Mouse (Mus musculus): ENCODE results near the gene Tmem33. TPM values are rescaled to one million over a fixed set of nuclear protein-coding genes. Genes with fewer than 3 reads are reported as not detected.
A peak's percentile ranks its signal among the peaks of the same experiment; 100 is the strongest.

The Tmem33 gene
- 82.9 and 83.1 TPM in 2 replicates for polyA plus RNA-seq (2015; fragmentation: Nextera tagmentation; extraction: Ambion mirVana)

DNA sequence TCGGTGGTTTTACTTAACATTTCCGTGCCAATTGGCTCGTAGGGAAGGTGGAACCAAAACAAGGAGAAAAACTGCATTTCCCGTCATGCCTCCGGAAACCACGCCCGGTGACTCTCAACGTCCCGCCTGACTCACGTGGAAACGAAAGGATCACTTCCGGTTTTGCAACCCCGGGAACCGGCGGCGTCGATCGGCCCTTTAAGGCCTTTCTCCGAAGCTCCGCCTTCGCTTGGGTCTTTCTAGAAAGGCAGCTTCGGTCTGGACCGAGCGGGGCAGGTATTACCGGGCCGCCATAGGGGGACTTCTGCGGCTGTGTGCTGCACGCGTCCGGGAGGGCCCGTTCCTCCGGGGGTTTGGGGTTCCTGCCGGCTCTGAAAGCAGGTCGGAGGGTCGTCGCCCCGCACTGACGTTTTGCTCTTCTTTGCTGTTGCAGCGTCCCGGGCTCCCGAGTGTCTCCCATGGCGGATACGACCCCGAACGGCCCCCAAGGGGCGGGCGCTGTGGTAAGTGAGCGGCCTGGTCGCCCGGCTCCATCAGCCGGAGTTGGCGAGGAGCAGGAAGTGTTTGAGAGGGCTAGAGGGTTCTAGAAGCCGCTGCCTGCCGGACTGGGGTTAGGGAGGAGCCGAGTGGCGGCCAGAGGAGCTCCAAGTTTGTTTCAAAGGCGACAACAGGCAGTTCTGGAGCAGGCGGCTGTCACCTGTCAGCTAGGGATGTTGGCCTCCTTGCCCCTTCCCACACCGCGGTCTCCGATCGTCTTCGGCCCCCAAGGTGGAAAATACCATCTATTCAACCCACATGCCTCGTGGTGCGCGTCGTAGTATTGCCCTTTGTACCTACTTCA is at the start of gene Tmem33:
TSS of gene Tmem33 (plus strand) at position 35 of the 841 bp plus-strand sequence.
- WGBS, result under 1% methylated on average over 67 of the region's 67 CpGs
- Histone ChIP-seq H3K9me3 (ENCODE audit: control insufficient read depth, low read length) (no peaks in the 10 kb centered on the region), H3K4me3 (replicated peaks; ENCODE audit: low read length) (peak within 1 kb of the TSS; percentile 99), H3K36me3 (ENCODE audit: control insufficient read depth, insufficient read depth) (peaks cover 12% of the 10 kb centered on the region), H3K4me1 (replicated peaks; ENCODE audit: control insufficient read depth, insufficient read depth, low read length) (peaks cover 15% of the 10 kb centered on the region), H3K9ac (replicated peaks; ENCODE audit: low read depth, low read length) (peak within 1 kb of the TSS; percentile 90), H3K4me2 (ENCODE audit: low read length) (peak within 1 kb of the TSS; percentile 83), H3K27me3 (replicated peaks; ENCODE audit: control insufficient read depth, insufficient read depth, low read length) (no peaks in the 10 kb centered on the region), H3K27ac (ENCODE audit: low read length) (peak within 1 kb of the TSS; percentile 94)
- ATAC-seq, result peak; percentile 92

DNA sequence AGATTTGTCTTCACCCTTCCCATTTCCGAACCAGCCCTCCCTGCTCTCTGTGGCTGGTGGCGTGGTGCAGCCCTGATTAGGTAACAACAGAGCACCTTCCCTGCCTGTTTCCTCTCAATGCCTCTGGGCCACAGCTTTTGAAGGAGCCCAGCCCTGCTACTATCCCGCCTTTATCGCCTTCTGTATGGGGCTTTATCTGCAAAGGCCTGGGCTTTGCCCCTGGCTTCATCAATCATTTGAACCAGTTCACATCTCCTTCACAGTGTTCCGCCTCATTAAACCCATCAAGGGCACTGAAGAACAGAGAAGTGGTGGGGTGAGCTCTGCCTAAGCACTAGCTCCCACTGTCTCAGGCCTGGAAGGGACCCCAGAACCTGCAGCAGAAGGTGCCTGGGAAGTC is 47.2 kb upstream of the Tmem33 start:
- Histone ChIP-seq H3K9ac (replicated peaks; ENCODE audit: low read depth, low read length) (no peak overlapping the region), H3K4me3 (replicated peaks; ENCODE audit: low read length) (no peak overlapping the region), H3K4me2 (ENCODE audit: low read length) (no peak overlapping the region), H3K27me3 (replicated peaks; ENCODE audit: control insufficient read depth, insufficient read depth, low read length) (peaks cover 37% of the 10 kb centered on the region), H3K4me1 (replicated peaks; ENCODE audit: control insufficient read depth, insufficient read depth, low read length) (peaks cover 16% of the 10 kb centered on the region), H3K36me3 (ENCODE audit: control insufficient read depth, insufficient read depth) (no peaks in the 10 kb centered on the region), H3K27ac (ENCODE audit: low read length) (no peak overlapping the region), H3K9me3 (ENCODE audit: control insufficient read depth, low read length) (no peaks in the 10 kb centered on the region)
- WGBS, result 19% methylated on average over 5 of the region's 5 CpGs
- ATAC-seq, result no peak

DNA sequence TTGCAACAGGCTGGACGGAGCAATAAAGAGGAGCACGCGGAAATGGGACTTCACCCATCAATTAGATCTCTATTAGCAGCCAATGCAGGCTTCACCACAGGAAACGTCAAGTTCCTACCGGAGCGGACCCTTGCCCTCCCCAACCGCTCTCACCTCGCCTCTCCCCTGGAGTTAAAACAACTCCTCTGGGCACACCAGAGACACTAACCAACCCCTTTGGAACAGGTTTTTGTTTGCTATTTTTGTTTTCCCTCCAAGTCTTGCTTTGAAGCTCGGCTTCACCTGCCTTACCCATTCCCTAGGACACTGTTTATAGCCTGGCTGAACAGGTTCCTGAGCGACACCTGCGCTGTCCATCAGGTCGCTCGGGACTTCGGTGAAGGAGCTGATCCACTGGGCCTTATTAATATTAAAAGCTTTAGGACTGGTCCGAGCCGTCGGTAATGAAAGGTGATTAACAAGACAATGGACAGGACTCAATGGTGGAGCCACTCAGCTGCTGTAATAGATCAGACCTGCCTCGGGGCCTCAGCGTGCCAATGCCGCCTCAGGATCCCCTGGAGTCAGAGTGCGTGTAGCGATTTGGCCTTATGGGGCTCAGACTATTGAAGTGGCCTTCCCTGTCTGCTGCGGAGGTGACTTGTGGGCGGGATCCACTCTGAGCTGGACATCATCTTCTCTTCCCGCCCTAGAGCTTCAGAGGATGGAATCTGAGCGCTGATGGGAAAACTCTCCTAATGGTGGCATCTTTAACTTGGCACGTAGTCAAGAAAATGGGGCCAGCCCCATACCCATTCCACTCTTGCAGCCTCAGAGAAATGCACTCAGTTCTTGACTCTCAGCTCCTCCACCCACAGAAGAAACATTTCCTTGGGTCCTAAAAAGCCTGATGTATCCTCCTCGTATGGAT is 45.0 kb upstream of the Tmem33 start:
- Histone ChIP-seq H3K27me3 (replicated peaks; ENCODE audit: control insufficient read depth, insufficient read depth, low read length) (peaks cover 57% of the 10 kb centered on the region), H3K4me2 (ENCODE audit: low read length) (peak overlapping the region; percentile 55), H3K4me1 (replicated peaks; ENCODE audit: control insufficient read depth, insufficient read depth, low read length) (peaks cover 16% of the 10 kb centered on the region), H3K27ac (ENCODE audit: low read length) (no peak overlapping the region), H3K4me3 (replicated peaks; ENCODE audit: low read length) (peak overlapping the region; percentile 34), H3K9ac (replicated peaks; ENCODE audit: low read depth, low read length) (no peak overlapping the region), H3K36me3 (ENCODE audit: control insufficient read depth, insufficient read depth) (no peaks in the 10 kb centered on the region), H3K9me3 (ENCODE audit: control insufficient read depth, low read length) (no peaks in the 10 kb centered on the region)
- no peak for ATAC-seq
- WGBS, result 5% methylated on average over 28 of the region's 28 CpGs

DNA sequence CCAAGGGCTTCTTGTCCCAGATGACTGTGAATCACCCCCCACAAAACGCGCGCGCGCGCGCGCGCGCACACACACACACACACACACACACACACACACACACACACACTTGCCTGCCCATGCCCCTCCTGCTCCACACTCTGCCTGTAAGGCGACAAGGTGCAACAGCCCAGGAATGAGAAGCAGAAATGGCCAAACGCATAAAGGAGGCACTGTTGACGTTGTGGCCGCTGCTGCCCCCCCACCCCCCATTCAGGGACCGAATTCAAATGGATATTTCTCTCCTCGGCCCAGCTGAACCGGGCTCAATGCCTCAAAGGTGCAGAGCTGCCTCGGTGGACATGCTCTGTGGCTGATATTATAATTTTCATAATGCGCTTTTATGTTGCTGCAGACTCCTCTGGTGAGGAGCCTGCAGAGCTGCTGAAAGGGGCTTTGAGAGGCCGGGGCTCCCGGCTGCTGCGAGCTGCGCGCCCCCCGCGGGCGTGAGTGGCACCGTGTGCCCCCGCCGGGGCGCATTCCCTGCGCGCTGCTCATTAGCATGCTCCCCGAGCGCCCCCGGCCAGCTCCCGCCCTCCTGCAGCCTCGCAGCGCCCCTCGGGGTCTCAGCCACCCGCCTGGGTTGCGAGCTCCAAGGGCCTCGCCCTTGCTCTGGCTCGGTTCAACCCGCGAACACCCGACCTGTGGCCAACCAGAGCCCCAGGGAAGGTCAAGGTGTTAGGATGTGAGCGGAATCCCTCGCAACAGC is 44.2 kb upstream of the Tmem33 start:
- Histone ChIP-seq H3K4me3 (replicated peaks; ENCODE audit: low read length) (peak overlapping the region; percentile 34), H3K36me3 (ENCODE audit: control insufficient read depth, insufficient read depth) (no peaks in the 10 kb centered on the region), H3K9me3 (ENCODE audit: control insufficient read depth, low read length) (no peaks in the 10 kb centered on the region), H3K27ac (ENCODE audit: low read length) (no peak overlapping the region), H3K27me3 (replicated peaks; ENCODE audit: control insufficient read depth, insufficient read depth, low read length) (peaks cover 58% of the 10 kb centered on the region), H3K4me2 (ENCODE audit: low read length) (peak overlapping the region; percentile 55), H3K9ac (replicated peaks; ENCODE audit: low read depth, low read length) (peak overlapping the region; percentile 29; the same call in 1 of the 2 replicates), H3K4me1 (replicated peaks; ENCODE audit: control insufficient read depth, insufficient read depth, low read length) (peaks cover 16% of the 10 kb centered on the region)
- WGBS, result under 1% methylated on average over 48 of the region's 49 CpGs
- ATAC-seq, result peak; percentile 64

DNA sequence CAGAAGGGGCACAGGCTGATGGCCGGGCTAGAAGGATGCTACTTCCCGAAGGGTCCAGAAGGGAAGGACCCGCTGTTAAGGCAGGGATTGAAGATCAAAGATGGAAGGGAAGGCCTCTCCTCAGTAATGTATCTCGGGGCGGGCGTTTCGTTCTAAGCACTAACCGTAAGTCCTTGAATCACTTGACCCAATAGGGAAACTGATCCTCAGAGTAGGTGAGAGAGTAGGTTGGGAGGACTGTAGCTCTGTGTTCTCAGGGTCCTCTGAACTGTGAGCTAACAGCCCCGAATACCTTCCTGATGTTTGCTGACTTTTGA is 43.6 kb upstream of the Tmem33 start:
- ATAC-seq, result no peak
- peak overlapping the region; percentile 34 for H3K4me3 ChIP-seq (replicated peaks; ENCODE audit: low read length)

DNA sequence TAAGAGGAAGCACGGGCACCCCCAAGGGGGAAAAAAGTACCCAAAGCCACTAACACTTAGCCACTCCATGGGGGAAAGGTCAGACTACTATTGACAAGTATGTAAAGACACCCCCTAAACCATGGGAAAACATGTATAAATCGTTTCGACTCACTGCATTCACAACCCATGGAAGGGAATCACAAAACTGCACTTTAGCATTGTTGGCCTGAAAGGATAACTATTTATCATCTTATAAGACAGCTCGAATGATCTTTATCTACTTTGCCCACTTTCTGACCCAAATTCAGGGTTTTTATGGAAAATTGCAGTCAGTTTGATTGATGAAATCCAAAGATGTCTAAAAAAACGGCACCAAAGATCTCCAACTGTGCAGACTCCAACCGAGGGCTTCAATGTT is 38.5 kb upstream of the Tmem33 start:
- Histone ChIP-seq H3K27me3 (replicated peaks; ENCODE audit: control insufficient read depth, insufficient read depth, low read length) (peaks cover 76% of the 10 kb centered on the region), H3K9ac (replicated peaks; ENCODE audit: low read depth, low read length) (no peak overlapping the region), H3K4me2 (ENCODE audit: low read length) (peak overlapping the region; percentile 54; the same call in 1 of the 2 replicates), H3K27ac (ENCODE audit: low read length) (no peak overlapping the region), H3K4me3 (replicated peaks; ENCODE audit: low read length) (no peak overlapping the region), H3K4me1 (replicated peaks; ENCODE audit: control insufficient read depth, insufficient read depth, low read length) (peaks cover 10% of the 10 kb centered on the region), H3K9me3 (ENCODE audit: control insufficient read depth, low read length) (0 out of 2 replicates have a peak, but pooled peaks cover 5% of the 10 kb centered on the region), H3K36me3 (ENCODE audit: control insufficient read depth, insufficient read depth) (no peaks in the 10 kb centered on the region)
- 5% methylated on average over 6 of the region's 6 CpGs for WGBS
- ATAC-seq, result no peak

More for the DNA sequence above, 43.6 kb upstream of the Tmem33 start:
- Histone ChIP-seq H3K27ac (ENCODE audit: low read length) (no peak overlapping the region), H3K27me3 (replicated peaks; ENCODE audit: control insufficient read depth, insufficient read depth, low read length) (peaks cover 64% of the 10 kb centered on the region), H3K4me2 (ENCODE audit: low read length) (peak overlapping the region; percentile 55), H3K9ac (replicated peaks; ENCODE audit: low read depth, low read length) (no peak overlapping the region), H3K4me1 (replicated peaks; ENCODE audit: control insufficient read depth, insufficient read depth, low read length) (peaks cover 16% of the 10 kb centered on the region), H3K36me3 (ENCODE audit: control insufficient read depth, insufficient read depth) (no peaks in the 10 kb centered on the region), H3K9me3 (ENCODE audit: control insufficient read depth, low read length) (no peaks in the 10 kb centered on the region)
- 4% methylated on average over 9 of the region's 9 CpGs for WGBS

DNA sequence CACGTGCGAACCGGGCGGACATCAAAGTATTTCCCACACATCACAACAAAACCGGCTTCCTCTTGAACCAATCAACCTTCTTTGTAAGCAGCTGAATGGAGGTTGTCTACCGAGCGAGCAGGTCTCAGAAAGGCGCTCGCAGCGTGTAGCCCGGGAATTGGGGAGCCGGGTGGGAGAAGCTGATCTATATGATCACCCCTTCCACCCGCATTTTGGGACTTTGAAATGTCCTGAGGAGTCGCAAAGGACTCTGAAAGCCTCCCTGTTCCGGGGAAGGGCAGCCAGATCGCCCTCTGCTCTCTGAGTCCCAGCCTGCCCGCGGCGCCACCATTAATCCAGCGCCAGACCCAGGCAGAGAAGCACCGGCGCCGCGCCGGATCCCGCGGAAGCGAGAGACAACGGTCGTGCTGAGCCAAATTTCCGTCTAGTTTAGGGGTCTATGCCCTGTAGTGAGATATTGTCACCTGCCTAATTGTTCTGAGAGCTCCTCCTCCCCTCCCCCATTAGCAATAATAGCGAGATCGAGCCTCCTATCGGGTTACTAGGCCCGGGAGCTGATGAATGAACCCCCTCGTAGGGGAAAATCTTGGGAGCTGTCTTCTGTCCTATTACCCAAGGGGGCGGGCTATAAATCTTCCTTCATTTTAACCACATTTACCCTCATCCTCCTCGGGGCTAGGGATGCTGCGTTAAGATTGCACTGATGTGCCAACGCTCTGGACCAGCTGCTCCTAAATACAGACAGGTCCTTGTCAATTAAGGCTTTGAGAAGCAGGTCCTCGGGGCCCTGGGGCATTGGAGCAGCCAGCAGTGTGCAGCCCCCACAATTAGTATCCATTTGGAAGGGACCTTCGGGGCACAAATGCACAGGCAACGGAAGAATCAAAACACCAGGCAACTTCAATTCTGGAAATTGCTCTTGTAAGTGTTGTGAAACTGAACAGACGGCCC is 37.6 kb upstream of the Tmem33 start:
- Histone ChIP-seq H3K36me3 (ENCODE audit: control insufficient read depth, insufficient read depth) (no peaks in the 10 kb centered on the region), H3K9ac (replicated peaks; ENCODE audit: low read depth, low read length) (0 out of 2 replicates have a peak overlapping the region, but pooled peaks have one; percentile 13), H3K4me1 (replicated peaks; ENCODE audit: control insufficient read depth, insufficient read depth, low read length) (peaks cover 10% of the 10 kb centered on the region), H3K4me3 (replicated peaks; ENCODE audit: low read length) (peak overlapping the region; percentile 36), H3K27me3 (replicated peaks; ENCODE audit: control insufficient read depth, insufficient read depth, low read length) (peaks cover 80% of the 10 kb centered on the region), H3K4me2 (ENCODE audit: low read length) (peak overlapping the region; percentile 54), H3K9me3 (ENCODE audit: control insufficient read depth, low read length) (0 out of 2 replicates have a peak, but pooled peaks cover 5% of the 10 kb centered on the region), H3K27ac (ENCODE audit: low read length) (no peak overlapping the region)
- WGBS, result 2% methylated on average over 44 of the region's 44 CpGs
- ATAC-seq, result peak; percentile 65; the same call in 1 of the 2 replicates
